Mouse (Mus musculus) midbrain, postnatal 0 days (tissue): ENCODE measurements around the gene Gdf9. TPM values are rescaled to one million over a fixed set of nuclear protein-coding genes. Genes with fewer than 3 reads are reported as not detected.

Experiments used
- ATAC-seq: fragments of 200-750 bp; cut with Nextera tagmentation; 2 replicates; pipeline ENCODE4 v1.8.0; 2017; ENCODE audit warnings: moderate number of reproducible peaks, mild to moderate bottlenecking, moderate TSS enrichment, moderate library complexity; ENCODE audit not compliant: low FRiP score
- DNase-seq: peaks from one replicate; pipeline ENCODE4 v3.0.0-alpha.2; 2015; ENCODE audit warnings: low spot score
- H3K27ac ChIP-seq: fragments of 300-500 bp; sonication (generic); 2 replicates; pipeline ENCODE4 v1.5.1; 2014; ENCODE audit warnings: low read depth, mild to moderate bottlenecking, low read length, mixed read lengths
- H3K27me3 ChIP-seq: fragments of 300-500 bp; sonication (generic); 2 replicates; pipeline ENCODE4 v1.6.1; 2014; ENCODE audit warnings: low read length, control low read depth, mixed read lengths; ENCODE audit not compliant: insufficient read depth
- H3K36me3 ChIP-seq: fragments of 300-500 bp; sonication (generic); 2 replicates; pipeline ENCODE4 v1.6.1; 2014; ENCODE audit warnings: low read length, control low read depth, mixed read lengths; ENCODE audit not compliant: insufficient read depth
- H3K4me1 ChIP-seq: fragments of 300-500 bp; sonication (generic); 2 replicates; pipeline ENCODE4 v1.6.1; 2014; ENCODE audit warnings: mild to moderate bottlenecking, control low read depth, antibody characterized with exemption, low read length, mixed read lengths; ENCODE audit not compliant: insufficient read depth
- H3K4me2 ChIP-seq: fragments of 300-500 bp; sonication (generic); 2 replicates; pipeline ENCODE4 v1.6.1; 2014; ENCODE audit warnings: low read depth, mild to moderate bottlenecking, low read length, mixed read lengths; ENCODE audit not compliant: poor library complexity, severe bottlenecking
- H3K4me3 ChIP-seq: fragments of 300-500 bp; sonication (generic); 2 replicates; pipeline ENCODE4 v1.5.1; 2014; ENCODE audit warnings: low read depth, mild to moderate bottlenecking, low read length, moderate library complexity
- H3K9ac ChIP-seq: fragments of 300-500 bp; sonication (generic); replicated peaks from 2 replicates; pipeline ENCODE4 v1.6.1; 2014; ENCODE audit warnings: mild to moderate bottlenecking, low read length, moderate library complexity, mixed read lengths; ENCODE audit not compliant: poor library complexity, severe bottlenecking
- H3K9me3 ChIP-seq: fragments of 300-500 bp; sonication (generic); 2 replicates; pipeline ENCODE4 v1.6.1; 2016; ENCODE audit warnings: low read length, control low read depth
- CTCF ChIP-seq: IDR thresholded peaks from 2 replicates; pipeline ENCODE4 v1.5.1; 2016; ENCODE audit warnings: antibody characterized with exemption, mild to moderate bottlenecking
- WGBS: fragments of 180-500 bp; shearing (Covaris S2); extraction: QIAGEN DNeasy Blood & Tissue Kit; methylation state at CpG from one replicate; pipeline ENCODE4 v1.1.7; 2014; 5-methylcytosine and 5-hydroxymethylcytosine counted together
- polyA plus RNA-seq: library from polyadenylated mRNA; unstranded; fragments of >200 nt; fragmentation: Nextera tagmentation; extraction: Ambion mirVana; gene quantifications from 2 replicates; pipeline ENCODE4 v1.2.1, GENCODE M21; 2015
- total RNA-seq: library from RNA; depleted of rRNA; stranded (reverse); fragments of >200 nt; gene quantifications from 2 replicates; pipeline ENCODE4 v1.2.3, GENCODE M21; 2014; rRNA removed

Gene Gdf9
- total RNA-seq = 0.05 and 5.5 TPM in 2 replicates
- polyA plus RNA-seq = 1.1 and 2.3 TPM in 2 replicates

DNA sequence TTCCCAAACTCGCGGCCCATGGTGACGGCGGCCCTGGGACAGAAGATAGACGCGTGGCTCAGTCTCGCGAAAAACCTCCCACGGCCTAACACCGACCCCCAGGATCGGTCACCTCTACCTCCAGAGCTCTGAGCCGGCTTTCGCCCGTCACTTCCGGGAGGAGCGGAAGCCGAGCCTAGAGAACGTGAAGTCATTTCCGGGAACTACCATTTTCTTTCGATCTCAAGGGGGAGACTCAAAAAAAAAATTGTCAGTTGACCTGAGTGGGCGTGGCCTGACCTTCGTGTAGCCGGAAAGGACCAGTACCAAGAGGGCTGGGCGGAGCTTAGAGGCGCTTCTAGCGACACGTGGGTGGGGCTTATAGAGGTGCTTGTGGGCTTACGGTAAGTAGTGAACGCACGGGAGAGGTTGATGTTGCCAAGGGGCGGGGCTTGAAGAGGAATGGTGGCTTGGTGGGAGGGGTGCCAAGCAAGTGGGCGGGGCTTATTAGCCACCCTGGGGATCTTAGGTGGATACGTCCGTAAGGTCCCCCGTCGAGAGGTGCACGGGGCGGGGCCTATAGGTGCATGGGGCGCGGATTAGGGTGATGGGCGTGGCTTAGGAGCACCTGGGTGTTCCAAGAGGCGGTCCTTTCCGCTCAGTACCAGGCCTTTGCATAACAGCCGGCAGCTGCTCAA is at the start of gene Gdf9, which contains the start of gene Uqcrq:
Gene Gdf9 (plus strand): TSS at position 354 of the 677 bp plus-strand sequence.
Gene Uqcrq (minus strand): TSS at position 162 of the 677 bp plus-strand sequence.
- peak within 1 kb of the TSS; percentile 80 for H3K9ac ChIP-seq
- H3K4me1 ChIP-seq = peaks cover 9% of the 10 kb centered on the region; the same call in 1 of the 2 replicates
- H3K27me3 ChIP-seq = no peaks in the 10 kb centered on the region
- no peak for TF ChIP-seq CTCF
- peak within 1 kb of the TSS; percentile 64 for H3K4me2 ChIP-seq
- peaks cover 9% of the 10 kb centered on the region for H3K36me3 ChIP-seq
- 1% methylated on average over 44 of the region's 44 CpGs for WGBS
- H3K27ac ChIP-seq = peak within 1 kb of the TSS; percentile 83
- ATAC-seq (peak; percentile 96), DNase-seq (peak; percentile 100)
- H3K4me3 ChIP-seq = peak within 1 kb of the TSS; percentile 62
- no peaks in the 10 kb centered on the region for H3K9me3 ChIP-seq

DNA sequence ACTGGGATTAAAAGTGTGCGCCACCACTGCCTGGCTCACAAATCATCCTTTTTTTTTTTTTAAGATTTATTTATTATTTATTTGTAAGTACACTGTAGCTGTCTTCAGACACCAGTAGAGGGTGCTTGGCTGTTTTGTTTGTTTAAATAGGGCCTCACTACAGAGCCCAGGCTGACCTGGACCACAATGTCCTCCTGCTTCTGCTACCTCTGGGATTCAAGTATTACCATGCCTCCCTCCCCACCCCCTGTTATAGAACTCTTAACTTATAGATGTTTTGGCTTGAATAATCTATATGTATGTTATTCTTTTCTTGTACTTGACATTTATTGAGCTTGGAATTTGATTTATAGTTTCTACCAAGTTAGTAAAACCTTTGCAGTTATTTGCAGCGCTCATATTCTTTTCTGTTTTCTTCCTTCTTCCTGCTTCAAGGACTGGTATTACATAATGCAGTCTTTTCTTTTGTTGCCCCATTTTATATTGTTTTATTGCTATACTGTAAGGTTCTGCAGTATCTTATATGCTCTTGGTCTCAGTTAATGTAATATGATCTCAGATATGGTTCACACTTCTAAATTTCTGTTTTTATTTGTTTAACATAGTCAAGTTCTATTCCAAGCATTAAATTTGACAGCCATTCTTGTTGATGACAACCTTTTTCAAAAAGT is 46.9 kb upstream of the Gdf9 start:
- 93% methylated on average over 2 of the region's 2 CpGs for WGBS

DNA sequence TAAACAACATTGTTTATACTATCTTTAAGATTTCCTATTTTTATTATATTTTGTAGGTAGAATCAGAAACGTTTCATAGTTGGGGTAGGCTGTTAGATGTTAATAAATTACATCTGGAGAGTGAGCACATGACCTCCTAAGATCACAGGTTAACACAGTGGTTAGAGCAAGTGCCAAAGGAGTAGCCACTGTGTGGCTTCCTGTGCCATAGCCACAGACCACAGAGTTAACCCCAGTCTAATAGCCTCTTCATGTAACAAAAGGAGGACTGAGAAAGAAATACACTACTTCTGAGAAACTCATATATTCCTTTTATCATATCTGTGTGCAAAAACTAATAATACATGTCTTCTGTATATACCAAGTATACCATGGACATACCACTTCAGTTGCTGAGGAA is 37.0 kb upstream of the Gdf9 start:
- no peak overlapping the region for H3K27ac ChIP-seq
- WGBS = 96% methylated on average over 1 of the region's 1 CpGs
- H3K4me2 ChIP-seq = no peak overlapping the region
- no peaks in the 10 kb centered on the region for H3K27me3 ChIP-seq
- H3K4me3 ChIP-seq = no peak overlapping the region
- H3K4me1 ChIP-seq = no peaks in the 10 kb centered on the region
- H3K9me3 ChIP-seq = no peaks in the 10 kb centered on the region
- H3K9ac ChIP-seq = no peak overlapping the region
- no peak for TF ChIP-seq CTCF
- no peak for DNase-seq
- peaks cover 17% of the 10 kb centered on the region for H3K36me3 ChIP-seq
- ATAC-seq = no peak

More for the DNA sequence above, 46.9 kb upstream of the Gdf9 start:
- no peaks in the 10 kb centered on the region for H3K9me3 ChIP-seq
- no peaks in the 10 kb centered on the region for H3K27me3 ChIP-seq
- H3K4me3 ChIP-seq = no peak overlapping the region
- no peak for DNase-seq
- peaks cover 12% of the 10 kb centered on the region; the same call in 1 of the 2 replicates for H3K36me3 ChIP-seq
- no peak overlapping the region for H3K27ac ChIP-seq
- TF ChIP-seq CTCF = no peak
- no peaks in the 10 kb centered on the region for H3K4me1 ChIP-seq
- no peak overlapping the region for H3K9ac ChIP-seq
- H3K4me2 ChIP-seq = no peak overlapping the region
- ATAC-seq = no peak

DNA sequence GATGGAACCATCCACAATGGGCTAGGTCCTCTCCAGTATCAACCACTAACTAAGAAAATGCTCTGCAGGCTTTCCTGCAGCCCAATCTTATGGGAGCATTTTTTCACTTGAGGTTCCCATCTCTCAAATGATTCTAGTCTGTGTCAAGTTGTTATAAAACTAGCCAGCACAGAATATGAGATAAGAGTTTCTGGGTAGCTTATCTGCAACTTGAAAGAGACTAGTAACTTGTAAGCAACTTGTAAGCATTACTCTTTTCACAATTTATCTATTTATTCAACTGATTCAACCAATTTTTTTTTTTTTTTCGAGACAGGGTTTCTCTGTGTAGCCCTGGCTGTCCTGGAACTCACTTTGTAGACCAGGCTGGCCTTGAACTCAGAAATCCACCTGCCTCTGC is 27.2 kb upstream of the Gdf9 start:
- H3K36me3 ChIP-seq = peaks cover 52% of the 10 kb centered on the region

DNA sequence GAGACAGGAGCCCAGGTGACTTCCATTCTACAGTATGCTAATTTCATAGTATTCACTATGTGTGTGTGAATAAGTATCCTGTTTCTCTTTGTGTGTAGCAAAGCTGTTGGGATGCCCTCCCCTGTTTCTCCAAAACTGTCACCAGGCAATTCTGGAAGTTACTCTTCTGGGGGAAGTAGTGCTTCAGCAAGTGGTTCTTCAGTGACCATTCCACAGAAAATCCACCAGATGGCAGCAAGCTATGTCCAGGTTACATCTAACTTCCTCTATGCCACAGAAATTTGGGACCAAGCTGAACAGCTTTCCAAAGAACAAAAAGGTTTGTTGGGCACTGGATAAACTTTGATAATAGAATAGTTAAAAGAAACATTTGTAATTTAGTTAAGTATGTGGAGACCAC is 19.1 kb upstream of the Gdf9 start:
- DNase-seq (peak; percentile 41), ATAC-seq (no peak)
- Histone ChIP-seq H3K27me3 (no peaks in the 10 kb centered on the region), H3K27ac (no peak overlapping the region), H3K4me2 (no peak overlapping the region), H3K9ac (no peak overlapping the region), H3K9me3 (no peaks in the 10 kb centered on the region), H3K4me3 (no peak overlapping the region), H3K36me3 (peaks cover 65% of the 10 kb centered on the region), H3K4me1 (no peaks in the 10 kb centered on the region)
- TF ChIP-seq CTCF = peak; percentile 76

More for the DNA sequence above, 27.2 kb upstream of the Gdf9 start:
- TF ChIP-seq CTCF = no peak
- Histone ChIP-seq H3K4me3 (no peak overlapping the region), H3K9me3 (no peaks in the 10 kb centered on the region), H3K27ac (no peak overlapping the region), H3K4me1 (no peaks in the 10 kb centered on the region), H3K9ac (no peak overlapping the region), H3K27me3 (no peaks in the 10 kb centered on the region), H3K4me2 (no peak overlapping the region)
- WGBS = 100% methylated on average over 1 of the region's 1 CpGs
- DNase-seq (no peak), ATAC-seq (no peak)

DNA sequence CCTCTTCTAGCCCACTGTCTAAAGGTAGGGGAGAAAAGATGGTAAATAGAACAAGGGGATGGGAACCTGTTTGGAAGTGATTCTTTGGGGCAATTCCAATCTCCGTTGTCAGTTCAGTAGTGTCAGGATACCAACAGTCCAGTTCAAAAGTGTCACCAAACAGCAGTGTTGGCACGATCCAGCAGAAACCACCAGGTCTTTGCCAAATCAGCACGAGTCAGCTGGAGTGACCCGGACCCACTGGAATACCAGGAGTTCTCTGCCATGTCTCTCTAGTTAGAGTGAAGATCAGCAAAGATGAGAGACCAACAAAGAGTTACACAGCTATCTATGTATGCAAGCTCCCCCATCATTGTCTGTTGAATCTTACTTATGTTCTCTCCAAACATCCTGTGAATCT is 17.0 kb upstream of the Gdf9 start:
- DNase-seq (no peak), ATAC-seq (no peak)
- Histone ChIP-seq H3K36me3 (peaks cover 73% of the 10 kb centered on the region), H3K4me1 (no peaks in the 10 kb centered on the region), H3K9me3 (no peaks in the 10 kb centered on the region), H3K4me2 (no peak overlapping the region), H3K27ac (no peak overlapping the region), H3K4me3 (no peak overlapping the region), H3K9ac (no peak overlapping the region), H3K27me3 (no peaks in the 10 kb centered on the region)
- WGBS = 97% methylated on average over 4 of the region's 4 CpGs
- no peak for TF ChIP-seq CTCF
